ENCODE assay signal across 16 mouse cellular contexts in the genomic region with DNA sequence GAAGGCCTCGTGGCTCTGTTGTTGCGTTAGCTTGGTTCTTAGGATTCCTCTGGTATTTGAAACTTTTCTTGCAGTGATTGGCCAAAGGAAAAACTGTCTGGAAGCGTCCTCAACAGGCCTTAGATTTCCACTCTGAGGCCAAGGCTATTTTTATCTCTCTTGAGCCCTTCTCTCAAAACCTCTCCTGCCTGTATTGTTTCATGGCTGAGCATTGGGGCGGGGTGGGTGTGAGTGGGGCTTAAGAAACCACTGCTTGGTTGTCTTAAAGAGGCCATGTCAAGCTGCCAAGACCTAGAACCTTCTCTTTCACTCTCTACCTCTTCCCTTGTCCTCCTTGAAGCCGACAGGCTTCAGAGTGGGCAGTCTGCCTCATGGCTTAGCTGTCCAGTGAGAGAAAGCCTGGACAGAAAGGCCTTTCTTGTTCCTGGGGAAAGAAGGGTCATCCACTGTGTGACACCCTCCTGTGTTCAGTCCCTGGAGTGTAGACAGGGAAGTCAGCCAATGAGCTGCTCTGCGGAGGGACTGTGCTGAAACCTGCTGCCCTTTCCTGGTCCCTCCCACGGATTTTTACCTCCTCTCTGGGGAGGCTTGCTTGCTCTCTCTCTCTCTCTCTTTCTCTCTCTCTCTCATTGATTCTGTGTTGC. TPM values are rescaled to one million over a fixed set of nuclear protein-coding genes. Genes with fewer than 3 reads are reported as not detected.
DNase-seq lines count a peak whose midpoint lies in the region; ATAC-seq and TF ChIP-seq lines count a peak whose summit lies in the region.
"Had no signal": no experiment of that assay in that cellular context is flagged by ENCODE, and none has a peak within 500 bp of the region (broad histone marks: within the 10 kb centered on the region; RNA-seq: fewer than 3 reads in every experiment).

No protein-coding gene starts in this region.

- no peaks in the 10 kb centered on the region for H3K36me3 ChIP-seq in kidney, adult 2 months (ENCODE audit: control insufficient read depth, insufficient read depth, low read length)
- peaks cover 16% of the 10 kb centered on the region; the same call in 1 of the 2 replicates for H3K36me3 ChIP-seq in lung, embryonic 14.5 days (ENCODE audit: insufficient read depth)
- H3K36me3 ChIP-seq: liver, embryonic 13.5 days had no signal

- DNase-seq in adrenal gland, postnatal 10 days: peak; percentile 59
- DNase-seq in adrenal gland, adult 8-10 months: no peak
- peak; percentile 24 for DNase-seq in kidney, postnatal 10 days
- no peak for DNase-seq in kidney, adult 2 months
- no peak for DNase-seq in lung, embryonic 14.5 days
- DNase-seq in urinary bladder, postnatal 25 days (ENCODE audit: low spot score): no peak
- no peak for DNase-seq in cerebellum, adult 9-11 months
- DNase-seq in neural tube, embryonic 10.5 days (ENCODE audit: extremely low spot score, low spot score): no peak
- DNase-seq: cerebellum, adult 11 months; kidney, postnatal 14 days; liver, embryonic 13.5 days; retina, postnatal 1 day had no signal

- H3K9me3 ChIP-seq in lung, embryonic 14.5 days (ENCODE audit: low read depth, low read length): no peaks in the 10 kb centered on the region
- H3K9me3 ChIP-seq: forebrain, embryonic 13.5 days; hindbrain, embryonic 10.5 days; liver, embryonic 13.5 days had no signal

- H3K4me1 ChIP-seq in kidney, adult 2 months (ENCODE audit: control insufficient read depth, insufficient read depth, low read length): no peaks in the 10 kb centered on the region
- H3K4me1 ChIP-seq in lung, embryonic 14.5 days (ENCODE audit: insufficient read depth): peaks cover 10% of the 10 kb centered on the region
- H3K4me1 ChIP-seq: forebrain, embryonic 13.5 days; liver, embryonic 13.5 days had no signal

- no peak for TF ChIP-seq POLR2A in kidney, adult 2 months (IDR thresholded peaks at IDR 0.05; ENCODE audit: low read depth, low read length)

- ATAC-seq in lung, embryonic 14.5 days (ENCODE audit: insufficient read depth): no peak
- ATAC-seq: forebrain, embryonic 13.5 days had no signal

- no peak for TF ChIP-seq CTCF in kidney, adult 2 months (conservative IDR thresholded peaks at IDR 0.05; ENCODE audit: insufficient read depth, insufficient read length, low read depth, low read length)
- TF ChIP-seq CTCF in lung, embryonic 14.5 days (IDR thresholded peaks at IDR 0.05; ENCODE audit: low read depth): no peak

- no peak overlapping the region for H3K27ac ChIP-seq in kidney, adult 2 months (ENCODE audit: insufficient read depth, low read depth, low read length)
- H3K27ac ChIP-seq in lung, embryonic 14.5 days (ENCODE audit: low read depth): 0 out of 2 replicates have a peak overlapping the region, but pooled peaks have one; percentile 50
- H3K27ac ChIP-seq: forebrain, embryonic 13.5 days; hindbrain, embryonic 10.5 days; left cerebral cortex, adult 2 months; liver, embryonic 13.5 days had no signal

- 80% methylated on average over 7 of the region's 7 CpGs for WGBS in kidney, adult 2 months
- 81% methylated on average over 7 of the region's 7 CpGs for WGBS in lung, embryonic 14.5 days

- no peaks in the 10 kb centered on the region for H3K27me3 ChIP-seq in kidney, adult 2 months (replicated peaks; ENCODE audit: control insufficient read depth, insufficient read depth, low read length)
- no peaks in the 10 kb centered on the region for H3K27me3 ChIP-seq in lung, embryonic 14.5 days (ENCODE audit: insufficient read depth, low read length)
- H3K27me3 ChIP-seq: forebrain, embryonic 13.5 days; liver, embryonic 13.5 days had no signal

- H3K4me2 ChIP-seq in lung, embryonic 14.5 days: no peak overlapping the region
- H3K4me2 ChIP-seq: forebrain, embryonic 13.5 days; liver, embryonic 13.5 days; midbrain, embryonic 11.5 days had no signal

- no peak overlapping the region for H3K4me3 ChIP-seq in kidney, adult 2 months (ENCODE audit: insufficient read depth, low read depth, low read length)
- no peak overlapping the region for H3K4me3 ChIP-seq in lung, embryonic 14.5 days (ENCODE audit: low read depth, low read length)
- H3K4me3 ChIP-seq: forebrain, embryonic 13.5 days; hindbrain, embryonic 10.5 days; left cerebral cortex, adult 2 months; liver, embryonic 13.5 days had no signal

- no peak overlapping the region for H3K9ac ChIP-seq in lung, embryonic 14.5 days
- H3K9ac ChIP-seq: forebrain, embryonic 13.5 days; liver, embryonic 13.5 days had no signal

RNA-seq across cellular contexts. Expression of gene Ctdspl, which starts 48.8 kb away (rescaled TPM):
- 10 to 100 TPM; 28.8 to 30.7 TPM for total RNA-seq in adrenal gland, postnatal 10 days (2021)
- 10 to 100 TPM; 22.0 to 35.1 (median 28.0) TPM for total RNA-seq in adrenal gland, adult 8-10 months (2022)
- 39.2 and 40.3 TPM in 2 replicates for polyA plus RNA-seq in kidney, adult 2 months (2012; rRNA removed)
- polyA plus RNA-seq in lung, embryonic 14.5 days (2014; fragmentation: Nextera tagmentation; extraction: Ambion mirVana): 20.1 and 22.9 TPM in 2 replicates

Comparison
In these comparisons a context has a peak if more than half of its experiments do, and no peak if none do; other contexts are left out.
1. DNase-seq: peak in adrenal gland, postnatal 10 days (single experiment) and kidney, postnatal 10 days (single experiment); none in adrenal gland, adult 8-10 months (single experiment), kidney, adult 2 months (single experiment), lung, embryonic 14.5 days (single experiment), urinary bladder, postnatal 25 days (single experiment), cerebellum, adult 9-11 months (single experiment) and neural tube, embryonic 10.5 days (single experiment).